Mouse (Mus musculus): ENCODE results near the gene BC037034. TPM values are rescaled to one million over a fixed set of nuclear protein-coding genes. Genes with fewer than 3 reads are reported as not detected.

The BC037034 gene
- total RNA-seq (2021) = 1 to 10 TPM; 2.3 to 2.6 TPM
- long read RNA-seq, experiment 1, partial matches to known transcripts = 0 of 4 reads
- long read RNA-seq, experiment 1, other reads (novel, unspliced or antisense) = 3 of 4 reads
- long read RNA-seq, experiment 2, partial matches to known transcripts = 0 of 2 reads
- long read RNA-seq, experiment 2, other reads (novel, unspliced or antisense) = 1 of 2 reads

DNA sequence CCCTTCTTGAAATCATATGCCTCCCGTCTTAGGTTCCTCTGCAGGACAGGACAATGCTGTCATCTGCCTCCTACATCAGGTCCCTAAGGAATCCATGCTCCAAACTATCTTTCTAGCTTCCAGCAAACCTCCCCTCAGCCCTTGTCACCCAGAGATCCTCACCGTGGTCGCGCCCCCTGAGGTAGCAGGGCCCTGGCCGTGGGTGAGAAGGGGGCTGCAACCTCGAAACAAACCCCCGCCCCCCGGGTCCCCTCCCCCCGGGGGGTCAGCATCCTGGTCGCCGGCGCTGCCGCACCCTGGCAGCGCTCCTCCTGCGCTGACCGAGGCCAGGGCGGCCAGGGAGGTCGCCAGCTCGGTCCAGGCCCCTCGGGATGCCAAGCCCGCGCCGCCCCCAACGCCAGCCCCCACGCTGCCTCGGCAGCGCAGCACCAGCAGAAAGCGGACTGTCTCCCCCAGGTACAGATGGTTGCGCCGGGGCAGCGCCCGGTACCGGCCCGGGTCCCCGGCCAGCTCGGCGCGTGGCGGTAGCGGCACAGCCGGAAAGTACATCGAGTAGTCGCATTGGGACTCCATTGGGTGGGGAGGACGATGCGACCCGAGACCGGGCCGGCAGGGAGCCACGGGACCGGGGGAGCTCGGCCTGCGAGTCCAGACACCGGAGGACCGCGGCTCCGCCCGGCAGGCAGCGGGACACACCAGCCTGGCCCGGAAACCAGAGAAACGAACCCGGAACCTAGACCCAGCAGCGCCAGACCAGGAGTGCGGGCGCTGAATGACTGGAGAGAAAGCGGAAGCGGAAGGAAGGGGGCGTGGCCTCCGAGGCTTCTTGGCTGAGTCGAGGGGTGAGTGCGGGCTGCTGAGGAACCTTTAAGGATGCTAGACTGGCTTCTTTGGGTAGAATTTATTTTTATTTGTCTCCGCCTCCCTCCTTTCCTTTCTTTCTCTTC, at the start of gene BC037034:
Gene BC037034 (minus strand): TSS at position 774 of the 947 bp plus-strand sequence.
- H3K4me3 ChIP-seq = peak within 1 kb of the TSS; percentile 90
- intact Hi-C loops (cut with DNase I) = no loop called here
- peak within 1 kb of the TSS; percentile 88 for H3K27ac ChIP-seq
- DNase-seq = peak; percentile 93
- TF ChIP-seq CTCF (IDR thresholded peaks at IDR 0.05) = no peak

DNA sequence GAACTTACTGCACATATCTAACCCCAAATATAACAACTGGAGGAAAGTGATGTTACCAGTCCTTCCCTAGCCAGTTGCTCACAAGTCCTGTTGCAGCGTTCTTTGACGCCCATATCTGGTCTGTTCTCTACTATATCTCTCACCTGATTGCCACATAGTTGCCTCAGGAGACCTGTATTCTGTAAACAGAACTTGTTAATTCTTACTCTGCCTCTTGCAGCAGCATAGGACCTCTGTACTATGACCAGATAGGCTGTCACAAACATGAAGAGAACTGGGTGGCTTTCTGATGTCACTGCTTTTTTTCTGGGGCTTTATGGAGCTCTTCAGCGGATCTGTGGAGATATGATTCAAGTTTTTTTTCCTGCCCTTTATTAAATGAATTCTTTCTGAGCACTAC, 49.0 kb upstream of the BC037034 start:
- no peak overlapping the region for H3K27ac ChIP-seq
- TF ChIP-seq CTCF (IDR thresholded peaks at IDR 0.05) = no peak
- intact Hi-C loops (cut with DNase I) = no loop called here
- no peak overlapping the region for H3K4me3 ChIP-seq
- DNase-seq = no peak

DNA sequence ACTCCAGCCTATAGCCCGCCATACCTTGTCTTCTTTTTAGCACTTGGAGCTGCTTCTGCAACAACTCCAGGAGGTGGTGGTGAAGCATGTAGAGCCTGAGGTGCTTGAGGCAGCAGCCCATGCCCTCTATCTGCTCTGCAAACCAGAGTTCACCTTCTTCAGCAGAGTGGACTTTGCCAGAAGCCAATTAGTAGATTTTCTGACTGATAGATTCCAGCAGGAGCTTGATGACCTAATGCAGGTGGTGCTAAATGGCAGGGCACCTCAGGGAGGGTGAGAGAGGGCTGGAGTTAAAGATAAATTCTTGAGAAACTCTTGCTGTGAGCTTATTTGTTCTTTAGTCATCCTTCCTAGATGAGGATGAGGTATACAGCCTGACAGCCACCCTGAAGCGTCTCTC, 35.8 kb upstream of the BC037034 start:
- intact Hi-C loops (cut with DNase I) = no loop called here
- H3K27ac ChIP-seq = no peak overlapping the region
- no peak for DNase-seq
- H3K4me3 ChIP-seq = no peak overlapping the region
- TF ChIP-seq CTCF (IDR thresholded peaks at IDR 0.05) = no peak

- intact Hi-C loops (cut with DNase I) = no loop called here
- no peak for TF ChIP-seq CTCF (IDR thresholded peaks at IDR 0.05)
These were observed 30.3 kb upstream of the BC037034 start for GRCm38 (mm10) chr5:138294158-138294557.

GRCm38 (mm10) chr5:138291638-138292037, 27.8 kb upstream of the BC037034 start:
- no peak for DNase-seq
- TF ChIP-seq CTCF (IDR thresholded peaks at IDR 0.05) = no peak
- intact Hi-C loops (cut with DNase I) = no loop called here
- Histone ChIP-seq H3K4me3 (no peak overlapping the region), H3K27ac (no peak overlapping the region)

More at GRCm38 (mm10) chr5:138294158-138294557, 30.3 kb upstream of the BC037034 start:
- no peak overlapping the region for H3K4me3 ChIP-seq
- no peak overlapping the region for H3K27ac ChIP-seq
- no peak for DNase-seq

DNA sequence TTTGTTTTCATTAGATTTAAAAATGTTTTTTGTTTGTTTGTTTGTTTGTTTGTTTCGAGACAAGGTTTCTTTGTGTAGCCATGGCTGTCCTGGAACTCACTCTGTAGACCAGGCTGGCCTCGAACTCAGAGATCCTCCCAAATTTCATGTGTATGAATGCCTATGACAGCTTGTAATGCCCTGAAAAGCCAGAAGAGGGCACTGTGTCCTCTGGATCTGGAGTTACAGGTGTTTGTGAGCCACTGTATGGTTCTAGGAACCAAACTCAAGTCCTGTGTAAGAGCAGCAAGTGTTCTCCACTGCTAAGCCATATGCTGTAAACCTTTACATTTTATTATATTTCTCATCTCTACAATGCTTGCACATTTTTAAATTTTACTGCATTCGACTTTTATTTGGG, 24.0 kb upstream of the BC037034 start:
- intact Hi-C loops (cut with DNase I) = no loop called here
- DNase-seq = no peak
- TF ChIP-seq CTCF (IDR thresholded peaks at IDR 0.05) = peak; percentile 11; the same call in 1 of the 2 replicates

GRCm38 (mm10) chr5:138283540-138283939, 19.7 kb upstream of the BC037034 start:
- intact Hi-C loops (cut with DNase I) = no loop called here
- no peak overlapping the region for H3K4me3 ChIP-seq
- no peak overlapping the region for H3K27ac ChIP-seq
- TF ChIP-seq CTCF (IDR thresholded peaks at IDR 0.05) = no peak
- DNase-seq = no peak

More for the DNA sequence above, 24.0 kb upstream of the BC037034 start:
- no peak overlapping the region for H3K27ac ChIP-seq
- H3K4me3 ChIP-seq = no peak overlapping the region

GRCm38 (mm10) chr5:138281798-138282197, 18.0 kb upstream of the BC037034 start:
- DNase-seq = no peak
- no peak overlapping the region for H3K27ac ChIP-seq
- H3K4me3 ChIP-seq = no peak overlapping the region
- no peak for TF ChIP-seq CTCF (IDR thresholded peaks at IDR 0.05)
- intact Hi-C loops (cut with DNase I) = no loop called here

DNA sequence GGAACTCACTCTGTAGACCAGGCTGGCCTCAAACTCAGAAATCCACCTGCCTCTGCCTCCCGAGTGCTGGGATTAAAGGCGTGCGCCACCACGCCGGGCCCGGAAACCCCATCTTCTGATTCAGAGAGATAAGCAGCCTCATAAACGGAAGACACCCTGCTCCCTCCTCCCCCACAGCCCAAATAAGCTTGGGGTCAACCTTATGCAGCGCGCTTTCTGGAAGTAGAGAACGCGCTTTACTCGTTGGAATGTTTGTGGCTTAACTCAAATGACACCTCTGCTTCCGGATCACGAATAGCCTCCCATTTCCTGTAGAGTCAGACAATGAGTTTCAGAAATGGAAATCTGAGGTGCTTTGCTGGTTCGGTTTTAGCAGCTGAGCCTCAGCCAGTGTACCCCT, 17.0 kb upstream of the BC037034 start:
- no peak for TF ChIP-seq CTCF (IDR thresholded peaks at IDR 0.05)
- intact Hi-C loops (cut with DNase I) = no loop called here
- H3K4me3 ChIP-seq = no peak overlapping the region
- no peak for DNase-seq
- H3K27ac ChIP-seq = no peak overlapping the region

DNA sequence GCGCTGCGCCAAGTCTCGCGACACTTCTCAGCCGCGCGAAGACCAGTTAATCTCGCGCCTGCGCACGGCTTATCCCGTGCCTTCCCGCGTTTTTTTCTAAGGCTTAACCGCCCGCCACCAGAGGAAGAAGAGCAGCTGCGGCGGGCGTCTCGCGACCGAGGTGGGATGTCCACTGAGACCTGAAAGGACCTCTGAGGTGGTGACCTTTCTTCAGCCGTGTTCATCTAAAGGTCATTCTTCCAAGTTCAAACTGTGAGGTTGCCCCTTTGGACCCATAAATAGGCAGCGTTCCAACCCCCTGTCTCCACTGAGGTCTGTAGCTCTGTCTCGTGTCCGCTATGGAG, 16.6 kb upstream of the BC037034 start:
- no peak for TF ChIP-seq CTCF (IDR thresholded peaks at IDR 0.05)
- DNase-seq = no peak
- no peak overlapping the region for H3K27ac ChIP-seq
- intact Hi-C loops (cut with DNase I) = no loop called here
- peak overlapping the region; percentile 69 for H3K4me3 ChIP-seq

GRCm38 (mm10) chr5:138279585-138280424, 16.0 kb upstream of the BC037034 start, which contains the start of the genes Gm43720, Gpc2 and Stag3:
Gene Gm43720 (minus strand): TSS chr5:138279958.
Gene Gpc2 (minus strand): TSS chr5:138280005.
Gene Stag3 (plus strand): TSS chr5:138280240.
- TF ChIP-seq CTCF (IDR thresholded peaks at IDR 0.05) = no peak
- intact Hi-C loops (cut with DNase I) = no loop called here
- no peak within 1 kb of the TSS; the same call in 1 of the 2 replicates for H3K27ac ChIP-seq
- H3K4me3 ChIP-seq = peak within 1 kb of the TSS; percentile 69
- DNase-seq = peak; percentile 85

DNA sequence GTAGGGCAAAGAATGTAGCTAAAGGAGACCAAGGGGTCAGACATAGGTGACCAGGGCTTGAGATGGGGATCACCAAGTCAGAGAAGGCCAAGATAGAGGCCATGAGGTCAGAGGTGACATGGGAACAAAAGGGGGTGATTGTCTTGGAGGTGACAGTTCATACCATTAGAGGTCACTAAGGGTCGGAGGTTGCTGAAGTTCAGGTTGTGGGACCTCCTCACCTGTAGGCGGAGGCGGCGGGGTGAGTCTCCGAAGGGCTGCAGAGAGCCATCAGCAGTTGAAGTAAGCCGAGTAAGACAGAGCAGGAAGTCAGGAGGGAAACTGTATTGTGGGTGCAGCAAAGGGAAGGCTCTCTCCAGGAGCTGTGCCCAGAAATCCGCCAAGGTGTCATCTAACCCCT, 14.2 kb upstream of the BC037034 start:
- Histone ChIP-seq H3K27ac (no peak overlapping the region), H3K4me3 (no peak overlapping the region)
- intact Hi-C loops (cut with DNase I) = no loop called here
- DNase-seq = no peak
- no peak for TF ChIP-seq CTCF (IDR thresholded peaks at IDR 0.05)
